Mouse (Mus musculus): ENCODE data around the gene Shroom1.
"Not testable (repeated sequence)": the region's sequence is repeated elsewhere in the genome, so short reads cannot be mapped to it uniquely, and the experiment has no call there.

Gene Shroom1

DNA sequence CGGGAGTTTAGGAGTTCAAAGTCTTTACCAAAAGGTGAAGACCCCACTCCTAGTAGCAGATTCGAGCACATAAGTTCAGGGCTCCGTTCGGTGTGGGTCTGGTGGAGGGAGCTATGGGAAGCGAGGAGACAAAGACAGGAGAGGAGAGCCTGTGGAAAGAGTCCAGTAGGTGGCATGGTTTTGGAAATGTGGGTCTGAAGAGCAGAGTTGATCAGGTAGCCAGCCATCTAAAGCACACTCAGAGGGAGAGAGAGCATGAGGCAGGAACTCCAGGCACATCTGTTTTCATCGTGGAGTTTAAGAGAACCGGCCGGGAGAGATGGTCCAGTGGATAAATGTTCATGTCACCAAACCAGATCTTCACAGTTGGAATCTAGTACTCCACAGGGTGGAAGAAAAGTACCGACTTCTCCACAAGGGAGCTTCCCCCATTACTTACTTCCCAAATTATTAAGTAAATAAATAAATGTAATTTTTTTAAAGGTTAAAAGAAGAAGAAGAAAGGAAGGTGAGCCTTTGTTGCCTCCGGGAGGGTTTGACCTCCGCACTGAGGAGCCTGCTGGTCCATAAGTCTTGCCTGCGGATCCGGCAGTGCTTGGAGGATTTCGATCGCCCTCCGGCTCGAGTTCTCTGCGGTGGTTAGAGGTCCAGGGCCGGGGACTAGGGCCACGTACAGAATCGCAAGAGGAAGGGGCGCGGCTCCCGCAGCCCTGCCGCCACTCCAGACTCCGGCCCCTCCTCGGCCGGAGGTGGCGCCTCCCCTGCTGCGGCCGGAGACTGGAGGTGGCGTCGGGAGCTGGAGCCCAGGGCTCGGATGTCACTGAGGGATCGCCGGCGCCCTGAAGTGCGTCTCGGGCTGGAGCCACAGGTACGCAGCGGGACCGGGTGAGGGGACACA lies at the start of gene Shroom1, which contains the start of gene Gm10447:
Gene Shroom1 (plus strand): TSS at position 732 of the 898 bp plus-strand sequence.
Gene Gm10447 (minus strand): TSS at position 637 of the 898 bp plus-strand sequence.
- peak; percentile 44 to 46 for DNase-seq

DNA sequence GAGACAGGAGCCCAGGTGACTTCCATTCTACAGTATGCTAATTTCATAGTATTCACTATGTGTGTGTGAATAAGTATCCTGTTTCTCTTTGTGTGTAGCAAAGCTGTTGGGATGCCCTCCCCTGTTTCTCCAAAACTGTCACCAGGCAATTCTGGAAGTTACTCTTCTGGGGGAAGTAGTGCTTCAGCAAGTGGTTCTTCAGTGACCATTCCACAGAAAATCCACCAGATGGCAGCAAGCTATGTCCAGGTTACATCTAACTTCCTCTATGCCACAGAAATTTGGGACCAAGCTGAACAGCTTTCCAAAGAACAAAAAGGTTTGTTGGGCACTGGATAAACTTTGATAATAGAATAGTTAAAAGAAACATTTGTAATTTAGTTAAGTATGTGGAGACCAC lies 45.3 kb upstream of the Shroom1 start:
- DNase-seq: no peak

DNA sequence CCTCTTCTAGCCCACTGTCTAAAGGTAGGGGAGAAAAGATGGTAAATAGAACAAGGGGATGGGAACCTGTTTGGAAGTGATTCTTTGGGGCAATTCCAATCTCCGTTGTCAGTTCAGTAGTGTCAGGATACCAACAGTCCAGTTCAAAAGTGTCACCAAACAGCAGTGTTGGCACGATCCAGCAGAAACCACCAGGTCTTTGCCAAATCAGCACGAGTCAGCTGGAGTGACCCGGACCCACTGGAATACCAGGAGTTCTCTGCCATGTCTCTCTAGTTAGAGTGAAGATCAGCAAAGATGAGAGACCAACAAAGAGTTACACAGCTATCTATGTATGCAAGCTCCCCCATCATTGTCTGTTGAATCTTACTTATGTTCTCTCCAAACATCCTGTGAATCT lies 43.1 kb upstream of the Shroom1 start:
- DNase-seq: no peak

DNA sequence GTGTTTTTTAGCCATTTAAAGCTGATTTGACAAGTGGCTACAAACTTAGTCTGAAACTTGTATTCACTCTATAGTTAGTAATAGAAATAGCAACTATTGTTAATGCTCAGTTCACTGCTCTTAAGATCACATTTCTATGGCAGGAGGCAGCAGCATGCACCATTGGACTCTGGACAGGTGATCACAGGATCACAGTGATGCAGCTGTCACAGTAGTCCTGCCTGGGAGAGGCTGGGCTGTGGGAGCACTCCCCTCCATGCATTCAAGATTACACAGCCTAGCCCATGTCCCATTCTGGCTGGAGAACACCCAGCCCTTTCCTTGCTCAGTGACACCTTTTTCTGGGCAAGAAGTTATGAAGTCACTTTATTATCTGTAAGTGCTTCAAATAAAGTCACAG lies 39.0 kb upstream of the Shroom1 start:
- DNase-seq: no peak

DNA sequence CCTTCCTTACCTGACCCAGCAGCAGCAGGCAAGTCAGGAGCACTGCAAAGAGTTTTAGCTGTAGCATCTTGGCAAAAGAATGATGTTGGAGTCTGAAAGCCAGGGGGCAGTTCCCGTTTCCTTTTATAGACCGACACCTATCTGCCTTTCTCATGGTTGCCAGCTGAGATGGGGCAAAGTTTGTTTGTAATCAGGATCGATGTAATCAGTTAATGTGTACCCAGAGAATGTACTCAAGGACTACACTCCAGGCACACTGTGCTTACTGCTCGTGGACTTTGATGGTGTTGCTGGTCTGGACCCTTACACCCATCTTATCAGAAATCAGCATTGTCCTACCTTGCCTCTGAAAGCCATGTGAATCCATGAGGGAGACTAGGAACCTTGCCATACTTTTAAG lies 34.0 kb upstream of the Shroom1 start, which contains the start of gene Leap2:
Gene Leap2 (minus strand): TSS at position 135 of the 400 bp plus-strand sequence.
- DNase-seq: no peak

DNA sequence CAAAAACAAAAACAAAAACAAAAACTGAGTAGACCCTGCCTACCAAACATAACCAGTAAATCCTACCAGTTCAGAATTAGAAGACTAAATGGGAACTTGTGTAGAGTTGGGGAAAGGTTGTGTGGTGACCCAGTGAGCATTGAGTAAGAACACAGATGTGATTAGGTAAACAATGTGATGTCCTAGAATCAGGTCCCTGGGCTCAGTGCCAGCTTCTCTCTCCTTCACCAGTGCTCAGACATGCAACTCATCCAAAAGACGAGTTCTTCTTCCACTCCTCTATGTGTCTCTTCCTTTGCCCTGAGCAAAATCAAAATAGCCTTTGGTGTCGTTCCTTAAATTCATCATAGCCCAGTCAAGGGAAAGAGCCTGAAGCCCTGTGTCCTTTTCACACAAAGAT lies 32.2 kb upstream of the Shroom1 start:
- peak in 1 of 2 experiments; percentile 31 for DNase-seq

DNA sequence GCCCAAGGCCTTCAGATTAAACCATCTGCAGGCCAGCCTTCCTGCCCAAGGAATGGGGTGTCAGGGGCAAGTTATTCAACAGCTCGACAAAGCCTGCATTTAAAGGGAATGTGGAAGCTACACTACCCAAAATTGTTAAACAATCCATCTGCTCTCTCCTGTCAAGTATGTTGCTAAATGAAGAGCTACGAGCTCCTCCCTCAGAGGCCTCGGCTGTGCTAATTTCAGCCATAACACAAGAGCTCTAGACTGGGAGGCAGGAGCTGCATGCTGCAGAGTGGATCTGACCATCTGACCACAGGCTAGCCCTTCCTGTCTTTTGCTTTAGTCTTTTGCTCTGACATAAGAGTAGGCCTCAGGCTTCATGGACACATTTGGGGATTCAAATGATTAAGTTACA lies 31.8 kb upstream of the Shroom1 start:
- DNase-seq: no peak

DNA sequence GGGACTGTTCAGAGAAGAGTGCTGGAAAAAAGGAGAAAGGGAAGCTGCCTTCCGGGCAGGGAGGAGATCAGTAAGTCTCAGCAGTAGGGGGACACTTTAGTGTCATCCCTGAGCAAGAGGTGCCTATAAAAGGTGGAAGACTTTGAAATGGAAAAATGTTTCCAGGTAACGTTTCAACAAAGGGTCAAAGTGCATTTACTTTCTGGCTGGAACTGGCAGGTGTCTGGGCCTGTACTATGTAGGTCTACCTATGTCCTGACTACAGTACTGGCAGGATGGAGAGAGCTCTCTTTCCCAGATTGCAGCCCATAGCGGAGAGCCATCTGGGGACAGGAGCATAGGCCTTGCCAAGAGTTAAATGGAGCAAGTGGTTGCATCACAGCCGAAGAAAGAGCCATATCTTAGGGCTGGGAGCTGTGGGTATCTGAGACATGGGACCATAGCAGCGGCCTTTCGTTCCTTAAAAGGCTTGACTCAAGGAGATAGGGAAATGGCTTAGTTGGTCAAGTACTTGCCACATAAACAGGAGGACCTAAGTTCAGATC lies 31.2 kb upstream of the Shroom1 start:
- DNase-seq: peak; percentile 24 to 25

DNA sequence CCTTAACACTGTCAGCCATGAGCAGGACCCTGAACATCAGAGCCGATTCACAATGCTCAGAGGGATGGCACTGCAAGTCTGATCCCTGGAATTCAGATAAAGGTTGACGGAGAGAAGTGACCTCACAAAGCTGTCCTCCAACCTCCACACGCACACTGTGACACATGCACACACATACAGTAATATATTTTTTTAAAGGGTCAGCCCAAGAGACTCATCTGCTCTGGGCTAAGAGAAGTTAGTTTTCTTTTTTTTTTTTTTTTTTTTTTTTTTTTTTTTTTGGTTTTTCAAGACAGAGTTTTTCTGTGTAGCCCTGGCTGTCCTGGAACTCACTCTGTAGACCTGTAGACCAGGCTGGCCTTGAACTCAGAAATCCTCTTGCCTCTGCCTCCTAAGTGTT lies 30.1 kb upstream of the Shroom1 start:
- DNase-seq: not testable (repeated sequence)

DNA sequence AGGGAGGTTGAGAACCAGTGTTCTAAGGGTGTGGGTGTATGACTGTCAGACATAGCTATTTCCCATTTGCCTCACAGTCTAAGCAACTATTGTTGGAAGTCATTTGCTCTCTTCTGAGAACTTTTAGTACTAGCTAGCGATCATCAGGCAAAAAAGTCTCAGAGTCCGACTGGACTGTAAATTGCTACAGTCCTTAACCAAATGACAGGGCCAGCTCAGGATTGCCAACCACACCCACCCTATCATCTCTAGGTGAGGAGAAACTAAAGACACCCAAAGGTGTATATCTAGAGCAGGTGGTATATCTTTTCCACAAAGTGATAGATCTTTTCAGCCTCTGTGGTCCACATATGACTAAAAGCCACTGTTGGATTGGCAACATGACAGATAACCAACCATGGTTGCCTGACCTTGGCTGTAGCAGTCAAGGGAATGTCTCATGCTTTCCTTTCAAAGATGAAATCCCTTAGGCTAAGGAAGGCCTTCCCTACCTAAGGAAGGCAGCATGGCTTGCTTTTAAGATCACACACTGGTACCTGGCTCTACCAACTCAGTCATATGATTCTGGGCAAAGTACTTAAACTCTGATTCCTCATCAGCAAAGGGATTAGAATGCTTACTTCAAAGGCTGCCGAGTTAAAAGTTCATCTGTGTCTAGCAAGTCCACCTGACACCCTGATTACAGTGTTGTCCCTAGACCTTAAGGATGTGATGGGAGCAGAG lies 28.9 kb upstream of the Shroom1 start:
- no peak for DNase-seq

DNA sequence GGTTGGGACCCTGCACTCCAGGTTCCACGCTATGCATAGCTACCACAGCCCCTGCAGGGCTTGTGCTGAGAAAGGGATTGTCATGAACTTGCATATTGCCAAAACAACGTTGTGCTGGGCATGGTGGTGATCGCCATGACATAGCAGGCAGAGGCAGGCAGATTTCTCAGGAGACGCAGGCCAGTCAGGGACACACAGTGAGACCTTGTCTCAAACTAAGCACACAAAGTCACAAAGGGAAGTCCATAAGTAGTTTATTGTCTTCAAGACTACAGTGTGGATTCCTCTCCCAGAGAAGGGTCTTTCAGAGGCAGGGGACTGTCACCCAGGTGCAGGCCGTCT lies 28.3 kb upstream of the Shroom1 start:
- DNase-seq: no peak

DNA sequence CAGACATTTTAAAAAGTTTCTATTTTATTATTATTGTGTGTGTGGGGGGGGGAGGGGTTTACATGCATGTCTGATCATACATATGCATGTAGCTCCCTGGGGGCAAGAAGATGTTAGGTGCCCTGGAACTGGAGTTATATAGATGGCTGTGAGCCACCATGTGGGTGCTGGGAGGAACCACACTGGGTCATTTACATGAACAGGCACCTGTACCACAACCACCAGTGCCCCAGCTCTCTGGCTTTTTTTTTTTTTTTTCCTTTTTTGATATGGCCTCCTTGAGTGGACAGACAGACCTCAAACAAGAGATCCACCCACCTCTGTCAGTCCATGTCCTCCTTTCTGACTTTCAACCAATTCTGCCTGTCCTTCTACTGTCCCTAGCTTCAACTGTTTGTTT lies 27.8 kb upstream of the Shroom1 start:
- DNase-seq: no peak

DNA sequence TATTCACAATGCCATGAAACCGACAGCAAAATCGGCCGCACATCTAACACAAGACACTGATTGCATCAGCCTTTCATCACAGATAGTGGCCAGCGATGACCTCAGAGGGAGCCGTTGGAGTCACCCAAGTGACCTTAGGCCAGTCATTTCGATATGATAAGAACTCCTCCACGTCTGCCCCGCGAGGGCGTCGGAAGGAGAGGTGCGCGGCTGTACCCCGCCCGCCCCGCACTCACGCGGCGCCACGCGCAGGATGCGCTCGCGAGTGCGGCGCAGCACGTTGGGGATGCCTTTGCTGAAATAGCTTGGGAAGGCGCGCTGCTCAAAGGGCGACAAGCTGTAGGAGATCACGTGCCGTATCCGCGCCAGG lies 26.7 kb upstream of the Shroom1 start:
- DNase-seq: no peak

DNA sequence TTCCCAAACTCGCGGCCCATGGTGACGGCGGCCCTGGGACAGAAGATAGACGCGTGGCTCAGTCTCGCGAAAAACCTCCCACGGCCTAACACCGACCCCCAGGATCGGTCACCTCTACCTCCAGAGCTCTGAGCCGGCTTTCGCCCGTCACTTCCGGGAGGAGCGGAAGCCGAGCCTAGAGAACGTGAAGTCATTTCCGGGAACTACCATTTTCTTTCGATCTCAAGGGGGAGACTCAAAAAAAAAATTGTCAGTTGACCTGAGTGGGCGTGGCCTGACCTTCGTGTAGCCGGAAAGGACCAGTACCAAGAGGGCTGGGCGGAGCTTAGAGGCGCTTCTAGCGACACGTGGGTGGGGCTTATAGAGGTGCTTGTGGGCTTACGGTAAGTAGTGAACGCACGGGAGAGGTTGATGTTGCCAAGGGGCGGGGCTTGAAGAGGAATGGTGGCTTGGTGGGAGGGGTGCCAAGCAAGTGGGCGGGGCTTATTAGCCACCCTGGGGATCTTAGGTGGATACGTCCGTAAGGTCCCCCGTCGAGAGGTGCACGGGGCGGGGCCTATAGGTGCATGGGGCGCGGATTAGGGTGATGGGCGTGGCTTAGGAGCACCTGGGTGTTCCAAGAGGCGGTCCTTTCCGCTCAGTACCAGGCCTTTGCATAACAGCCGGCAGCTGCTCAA lies 26.2 kb upstream of the Shroom1 start, which contains the start of the genes Uqcrq and Gdf9:
Gene Uqcrq (minus strand): TSS at position 162 of the 677 bp plus-strand sequence.
Gene Gdf9 (plus strand): TSS at position 354 of the 677 bp plus-strand sequence.
- DNase-seq: peak; percentile 100

DNA sequence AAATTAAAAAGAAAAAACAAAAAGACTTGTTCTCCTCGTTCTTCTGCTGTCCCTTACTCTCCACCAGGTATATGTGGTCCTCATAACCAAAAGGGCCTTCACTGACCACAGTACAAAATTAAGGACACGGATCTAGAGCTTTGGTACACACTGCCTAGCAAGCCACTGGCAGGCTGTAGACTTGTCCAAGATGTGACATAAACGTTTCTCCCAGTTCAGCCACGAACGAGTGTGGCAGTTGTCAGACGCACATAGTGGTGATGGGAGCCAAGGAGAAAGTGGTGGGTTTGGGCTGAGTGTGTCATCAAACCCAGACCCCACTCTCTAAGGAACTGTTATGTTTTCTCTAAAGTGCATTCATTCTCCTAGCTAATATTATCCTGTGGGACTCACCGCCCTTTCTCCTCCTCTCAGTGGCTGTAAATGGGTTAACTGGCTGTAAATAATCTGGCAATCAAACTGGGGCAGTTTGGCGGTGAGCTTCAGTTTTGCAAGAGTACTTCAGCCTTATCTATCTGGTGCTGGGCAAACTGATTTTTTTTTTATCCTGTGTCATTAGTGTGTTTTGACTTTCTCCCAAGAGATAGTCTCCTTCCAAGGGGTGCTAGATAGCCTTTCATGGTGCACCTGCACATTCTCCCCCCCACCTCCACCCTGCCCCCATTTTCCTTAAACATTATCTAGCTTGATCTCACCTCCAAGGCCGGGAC lies 25.5 kb upstream of the Shroom1 start:
- no peak for DNase-seq

DNA sequence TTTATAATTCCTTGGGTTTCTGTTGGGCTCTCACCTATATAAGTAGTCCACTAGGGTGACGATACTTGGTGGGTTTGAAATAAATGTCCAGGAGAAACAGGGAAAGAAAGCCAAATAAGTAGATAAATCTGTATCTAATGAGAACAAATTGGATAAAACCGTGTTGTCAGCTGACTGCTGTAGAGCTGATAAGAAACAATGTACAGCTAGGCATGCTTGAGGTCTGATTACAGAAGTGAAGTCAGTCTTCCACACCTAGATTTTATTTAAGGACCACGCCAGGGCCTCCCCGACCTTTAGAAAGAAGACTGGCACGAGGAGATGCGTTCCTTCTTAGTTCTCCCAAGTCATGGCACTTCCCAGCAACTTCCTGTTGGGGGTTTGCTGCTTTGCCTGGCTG lies 23.9 kb upstream of the Shroom1 start:
- no peak for DNase-seq

DNA sequence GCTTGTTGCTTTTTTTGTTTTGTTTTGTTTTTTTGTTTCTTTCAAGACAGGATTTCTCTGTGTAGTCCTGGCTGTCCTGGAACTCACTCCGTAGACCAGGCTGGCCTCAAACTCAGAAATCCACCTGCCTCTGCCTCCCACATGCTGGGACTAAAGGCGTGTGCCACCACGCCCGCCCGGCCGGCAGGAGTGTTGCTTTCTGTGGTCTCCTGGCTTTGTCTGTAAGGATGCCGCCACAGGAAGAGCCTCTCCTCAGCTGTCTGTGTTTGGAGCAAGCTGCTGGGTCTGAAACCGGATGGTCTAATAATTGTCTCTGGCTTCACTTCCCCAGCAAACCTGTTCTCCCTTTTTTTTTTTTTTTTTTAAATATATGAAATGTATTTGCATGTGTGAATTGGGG lies 21.5 kb upstream of the Shroom1 start:
- no peak for DNase-seq

DNA sequence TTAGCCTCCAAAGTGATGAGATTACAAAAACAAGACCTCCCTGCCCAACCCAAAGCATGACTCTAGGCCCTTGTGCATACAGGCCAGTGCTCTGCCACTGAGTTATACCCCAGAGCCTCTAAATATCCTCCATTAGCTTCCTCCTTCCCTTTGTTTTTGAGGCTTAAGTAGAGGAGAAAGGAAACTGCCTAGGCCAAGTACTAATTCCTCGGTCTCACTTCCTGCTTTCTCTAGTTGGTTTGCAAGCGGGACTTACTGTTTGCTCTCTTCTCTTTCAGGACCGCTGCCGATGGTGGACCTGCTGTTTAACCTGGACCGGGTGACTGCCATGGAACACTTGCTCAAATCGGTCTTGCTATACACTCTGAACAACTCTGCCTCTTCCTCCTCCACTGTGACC lies 20.7 kb upstream of the Shroom1 start:
- no peak for DNase-seq

DNA sequence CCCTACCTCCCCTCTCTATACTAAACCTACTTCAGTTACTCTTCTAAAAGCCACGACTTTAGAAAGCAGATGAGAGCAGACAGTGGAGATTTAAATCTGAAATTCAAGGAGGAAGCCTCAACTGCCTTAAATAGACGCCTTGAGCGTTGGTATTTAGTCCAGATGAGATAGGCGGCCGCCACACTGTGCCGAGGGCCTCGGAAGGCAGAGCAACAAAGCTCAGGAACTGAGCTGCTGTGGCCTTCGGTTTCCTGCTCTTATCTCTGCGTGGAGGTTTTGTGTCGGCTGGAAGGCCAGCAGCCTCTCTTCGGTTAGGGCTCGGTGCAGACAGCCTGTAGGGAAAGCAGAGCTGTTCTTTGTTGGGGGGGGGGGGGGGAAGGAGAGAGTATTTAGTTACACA lies 15.1 kb upstream of the Shroom1 start:
- no peak for DNase-seq

DNA sequence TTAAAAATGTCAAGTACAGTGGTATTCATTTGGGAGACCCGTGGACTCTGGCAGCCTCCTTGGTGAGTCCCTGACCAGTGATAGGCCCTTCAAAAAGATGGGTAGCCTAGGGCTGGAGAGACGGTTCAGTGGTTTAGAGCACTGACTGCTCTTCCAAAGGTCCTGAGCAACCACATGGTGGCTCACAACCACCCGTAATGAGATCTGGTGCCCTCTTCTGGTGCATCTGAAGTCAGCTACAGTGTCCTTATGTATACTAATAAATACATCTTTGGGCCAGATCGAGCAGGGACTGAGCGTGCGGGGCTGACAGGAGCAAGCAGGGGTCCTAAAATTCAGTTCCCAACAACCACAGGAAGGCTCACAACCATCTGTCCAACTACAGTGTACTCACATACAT lies 13.1 kb upstream of the Shroom1 start:
- peak; percentile 48 to 53 for DNase-seq

DNA sequence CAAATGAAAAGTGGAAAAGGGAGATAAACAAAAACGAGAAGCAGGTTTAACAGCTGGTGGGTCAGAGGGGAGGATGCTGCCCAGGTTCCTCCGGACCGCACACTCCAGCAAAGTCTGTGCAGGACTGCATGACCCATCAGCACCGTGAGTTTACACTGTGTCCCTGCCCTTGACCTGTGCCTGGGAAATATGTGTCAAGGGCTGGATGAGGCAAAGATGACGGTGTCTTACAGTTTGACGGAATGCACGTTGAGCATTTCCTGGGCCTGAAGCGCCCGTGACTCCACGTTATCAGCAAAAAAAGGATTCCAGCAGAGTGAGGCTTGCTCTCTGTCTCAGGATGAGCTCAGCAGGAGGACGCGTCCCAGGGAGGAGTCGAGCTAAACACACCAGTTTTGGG lies 11.4 kb upstream of the Shroom1 start:
- DNase-seq: no peak

DNA sequence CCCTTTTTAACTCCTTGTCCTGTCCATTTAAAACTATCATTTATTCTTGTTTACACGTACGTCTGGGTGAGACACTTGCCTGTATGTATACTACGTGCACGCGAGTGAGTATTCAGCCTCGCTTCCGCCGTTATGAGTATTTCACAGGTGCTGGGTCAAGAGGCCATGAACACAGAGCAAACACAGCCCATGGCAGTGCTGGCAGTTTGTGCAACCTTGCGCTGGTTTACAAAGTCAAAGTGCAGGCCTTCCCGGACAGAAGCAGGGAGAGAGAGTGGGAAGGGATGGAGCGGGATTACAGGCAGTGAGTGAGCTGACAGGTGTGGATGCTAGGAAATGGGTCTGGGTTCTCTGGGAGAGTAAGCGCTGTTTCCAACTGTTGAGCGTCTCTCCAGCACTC lies 10.8 kb upstream of the Shroom1 start:
- no peak for DNase-seq
